Mouse (Mus musculus): ENCODE measurements around the gene Npm3. TPM values are rescaled to one million over a fixed set of nuclear protein-coding genes. Genes with fewer than 3 reads are reported as not detected.
A peak's percentile ranks its signal among the peaks of the same experiment; 100 is the strongest.

Npm3 gene
- total RNA-seq, 2 experiments from 2014 or later = 141 to 150 TPM

GRCm38 (mm10) chr19:45737208-45737845, 12.1 kb downstream of the Npm3 start:
- peak; percentile 36; the same call in 1 of the 2 replicates for ATAC-seq (replicated peaks; ENCODE audit: poor library complexity, severe bottlenecking)

GRCm38 (mm10) chr19:45736855-45737207, 12.6 kb downstream of the Npm3 start:
- peak; percentile 85 for ATAC-seq (replicated peaks; ENCODE audit: poor library complexity, severe bottlenecking)

DNA sequence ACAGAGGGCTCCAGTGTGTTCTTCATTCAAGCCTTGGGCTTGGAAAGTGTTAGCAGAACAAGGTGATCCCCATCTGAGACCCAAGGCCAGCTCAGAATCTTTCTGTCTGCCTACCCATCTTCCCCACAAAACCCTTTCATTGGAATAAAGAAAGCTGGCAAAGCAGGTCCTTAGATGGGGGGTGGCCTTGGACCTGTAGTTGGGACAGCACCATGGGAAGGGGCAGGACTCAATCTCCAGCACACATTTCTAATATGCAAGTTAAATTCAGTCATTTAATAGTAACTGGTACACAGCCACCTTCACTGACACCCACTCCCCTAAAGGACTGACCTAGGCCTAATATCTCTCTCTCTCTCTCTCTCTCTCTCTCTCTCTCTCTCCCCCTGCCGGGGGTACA, 13.2 kb downstream of the Npm3 start:
- no peak for ATAC-seq (replicated peaks; ENCODE audit: poor library complexity, severe bottlenecking)

- ATAC-seq (replicated peaks; ENCODE audit: poor library complexity, severe bottlenecking) = no peak
These were observed 14.6 kb downstream of the Npm3 start for GRCm38 (mm10) chr19:45734762-45735161.

- ATAC-seq (replicated peaks; ENCODE audit: poor library complexity, severe bottlenecking) = no peak
These were observed 15.2 kb downstream of the Npm3 start for GRCm38 (mm10) chr19:45734191-45734590.

DNA sequence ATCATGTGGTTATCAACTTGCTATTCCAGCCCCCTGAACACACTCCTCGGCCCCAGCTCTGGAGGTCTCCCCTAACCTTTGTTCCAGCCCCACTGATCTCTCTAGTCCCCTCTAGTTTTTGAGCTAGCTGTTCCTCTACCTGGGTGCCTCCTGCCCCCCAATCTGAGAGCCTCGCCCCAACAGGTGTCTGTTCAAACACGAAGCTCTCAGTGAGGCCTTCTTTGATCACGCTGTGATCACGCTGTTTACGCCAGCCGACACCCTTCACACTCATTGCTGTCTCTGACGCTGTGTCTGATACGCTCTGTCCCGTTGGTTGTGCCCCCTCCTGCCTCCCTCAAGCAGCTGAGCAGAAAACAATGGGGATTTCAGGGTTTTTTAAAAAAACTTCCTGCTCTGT, 15.8 kb downstream of the Npm3 start:
- ATAC-seq (replicated peaks; ENCODE audit: poor library complexity, severe bottlenecking) = no peak

GRCm38 (mm10) chr19:45731658-45732057, 17.7 kb downstream of the Npm3 start:
- no peak for ATAC-seq (replicated peaks; ENCODE audit: poor library complexity, severe bottlenecking)

DNA sequence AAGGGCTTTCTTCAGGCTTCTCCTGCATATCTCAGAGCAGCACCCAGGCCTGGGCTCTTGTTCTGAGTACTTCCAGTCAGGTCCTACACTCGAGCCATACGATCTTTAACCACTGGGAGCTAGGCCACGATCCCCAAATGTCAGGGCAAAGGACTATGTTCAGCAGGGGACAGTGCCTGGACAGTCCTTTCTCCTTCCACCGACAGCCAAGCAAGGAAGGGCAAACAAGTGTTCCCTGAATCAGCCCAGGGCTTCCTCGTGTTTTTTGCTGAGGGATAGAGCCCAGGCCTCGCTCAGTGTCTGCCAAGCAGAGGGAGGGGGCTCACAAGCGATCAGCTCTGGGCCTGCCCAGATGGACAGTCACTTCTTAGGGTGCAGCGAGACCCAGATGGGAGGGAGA, 19.3 kb downstream of the Npm3 start:
- no peak for ATAC-seq (replicated peaks; ENCODE audit: poor library complexity, severe bottlenecking)

- no peak for ATAC-seq (replicated peaks; ENCODE audit: poor library complexity, severe bottlenecking)
These were observed 22.2 kb downstream of the Npm3 start for GRCm38 (mm10) chr19:45727231-45727630.

DNA sequence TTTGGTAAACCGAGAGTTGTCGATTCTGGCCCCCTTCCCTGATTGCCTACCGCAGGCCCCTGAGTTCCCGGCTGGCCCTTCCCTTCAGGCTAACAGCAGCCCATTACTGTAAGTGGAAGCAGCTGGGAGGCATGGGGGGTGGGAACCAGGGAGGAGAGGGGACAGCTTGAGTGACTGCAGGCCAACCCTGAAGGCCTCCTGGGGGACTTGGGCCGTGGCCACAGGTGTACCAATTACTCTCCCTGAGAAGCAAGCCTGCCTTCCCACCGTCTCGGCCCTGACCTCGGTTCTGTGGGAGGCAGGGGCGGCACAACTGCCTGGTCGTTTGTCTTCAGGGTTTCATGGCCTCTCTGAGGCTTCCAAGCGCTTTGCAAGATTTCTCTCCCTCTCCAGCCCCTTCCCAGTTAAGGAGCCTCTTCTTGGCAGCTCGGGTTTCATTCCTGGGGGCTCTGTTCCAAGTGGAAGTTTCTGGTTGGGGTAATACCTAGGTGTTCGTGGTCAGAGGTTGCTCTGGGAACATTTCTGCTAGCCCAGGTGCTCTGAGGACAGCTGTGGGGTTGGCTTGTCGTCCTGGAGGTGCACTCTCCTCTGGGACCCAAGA, 23.6 kb downstream of the Npm3 start:
- ATAC-seq (replicated peaks; ENCODE audit: poor library complexity, severe bottlenecking) = no peak

DNA sequence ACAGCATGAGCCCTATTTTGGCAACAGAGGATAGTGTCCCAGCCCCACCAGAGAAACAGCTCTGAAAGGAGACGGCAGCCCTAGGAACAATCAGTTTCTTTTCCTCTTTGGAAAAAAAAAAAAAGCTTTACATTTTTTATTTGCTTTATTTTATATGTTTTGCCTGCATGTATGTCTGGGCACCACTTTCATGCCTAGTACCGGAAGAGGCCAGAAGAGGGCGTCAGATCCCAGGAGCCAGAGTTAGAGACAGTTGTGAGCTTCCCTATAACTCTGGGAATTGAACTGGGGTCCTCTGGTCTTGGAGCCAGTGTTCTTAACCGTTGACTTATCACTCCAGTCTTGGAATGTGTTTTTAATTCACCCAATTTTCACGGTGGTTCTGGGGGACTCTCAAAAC, 27.2 kb downstream of the Npm3 start:
- ATAC-seq (replicated peaks; ENCODE audit: poor library complexity, severe bottlenecking) = no peak

GRCm38 (mm10) chr19:45718286-45718685, 31.1 kb downstream of the Npm3 start:
- ATAC-seq (replicated peaks; ENCODE audit: poor library complexity, severe bottlenecking) = no peak

GRCm38 (mm10) chr19:45717493-45718220, 31.7 kb downstream of the Npm3 start:
- ATAC-seq (replicated peaks; ENCODE audit: poor library complexity, severe bottlenecking) = no peak

GRCm38 (mm10) chr19:45708704-45709103, 40.7 kb downstream of the Npm3 start:
- no peak for ATAC-seq (replicated peaks; ENCODE audit: poor library complexity, severe bottlenecking)

Other genes with a start within 250 kb of the Npm3 start
- 13.0 and 15.1 TPM in 2 replicates for gene Poll, start 189.1 kb downstream of the Npm3 start, total RNA-seq (2014; fragmentation: Nextera tagmentation)
- gene Poll, start 189.1 kb downstream of the Npm3 start, total RNA-seq (2017) = 6.6 and 14.4 TPM in 2 replicates
- gene Gm17018, start 189.0 kb downstream of the Npm3 start, total RNA-seq (2014; fragmentation: Nextera tagmentation) = 27.1 and 50.2 TPM in 2 replicates
- gene Gm17018, start 189.0 kb downstream of the Npm3 start, total RNA-seq (2017) = 31.8 and 42.4 TPM in 2 replicates
- 54.3 and 54.8 TPM in 2 replicates for gene Fbxw4, start 89.3 kb downstream of the Npm3 start, total RNA-seq (2014; fragmentation: Nextera tagmentation)
- gene Fbxw4, start 89.3 kb downstream of the Npm3 start, total RNA-seq (2017) = 24.4 and 39.0 TPM in 2 replicates
- gene Fgf8, start 6.7 kb downstream of the Npm3 start, total RNA-seq (2014; fragmentation: Nextera tagmentation) = not detected in 2 replicates
- gene Fgf8, start 6.7 kb downstream of the Npm3 start, total RNA-seq (2017) = not detected in 2 replicates
- 76.2 and 99.7 TPM in 2 replicates for gene Mgea5, start 34.2 kb upstream of the Npm3 start, total RNA-seq (2014; fragmentation: Nextera tagmentation)
- gene Mgea5, start 34.2 kb upstream of the Npm3 start, total RNA-seq (2017) = 106 and 110 TPM in 2 replicates
- gene Kcnip2, start 66.5 kb upstream of the Npm3 start, total RNA-seq (2014; fragmentation: Nextera tagmentation) = not detected in 2 replicates
- gene Kcnip2, start 66.5 kb upstream of the Npm3 start, total RNA-seq (2017) = not detected in 2 replicates
- 8.2 and 15.1 TPM in 2 replicates for gene Armh3, start 248.9 kb upstream of the Npm3 start, total RNA-seq (2014; fragmentation: Nextera tagmentation)
- 8.5 and 13.3 TPM in 2 replicates for gene Armh3, start 248.9 kb upstream of the Npm3 start, total RNA-seq (2017)

Measured in granulocyte monocyte progenitor cell, adult 5-6 weeks (primary cell).